Comparison of ENCODE assay signal across 23 mouse cellular contexts in the genomic region with DNA sequence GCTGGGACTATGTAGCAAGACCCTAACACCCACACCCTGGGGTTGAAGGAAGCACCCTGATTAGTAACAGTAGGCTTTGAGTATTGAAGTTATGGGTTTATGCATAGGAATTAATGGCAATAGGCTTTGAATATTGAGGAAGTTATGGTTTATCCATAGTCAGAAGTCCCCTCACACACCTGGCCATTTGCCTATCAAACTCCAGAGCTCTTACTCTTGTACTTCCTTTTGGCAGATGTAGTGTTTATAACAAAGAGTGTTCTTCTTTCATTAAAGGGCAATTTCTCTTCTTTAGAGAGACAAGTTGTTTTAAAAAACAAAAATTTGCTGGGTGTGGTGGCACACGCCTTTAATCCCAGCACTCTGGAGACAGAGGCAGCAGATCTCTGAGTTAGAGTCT.
"Had no signal": no experiment of that assay in that cellular context is flagged by ENCODE, and none has a peak within 500 bp of the region (broad histone marks: within the 10 kb centered on the region; RNA-seq: fewer than 3 reads in every experiment).

No protein-coding gene starts in this region.

- ATAC-seq: hindbrain, postnatal 0 days; intestine, embryonic 16.5 days had no signal

- H3K4me2 ChIP-seq: heart, embryonic 11.5 days; heart, embryonic 13.5 days; heart, embryonic 15.5 days; hindbrain, embryonic 13.5 days; hindbrain, embryonic 15.5 days; kidney, embryonic 15.5 days; limb, embryonic 13.5 days; limb, embryonic 15.5 days had no signal

- H3K27me3 ChIP-seq: heart, embryonic 13.5 days; heart, embryonic 15.5 days; hindbrain, embryonic 13.5 days; hindbrain, embryonic 15.5 days; kidney, embryonic 15.5 days; limb, embryonic 13.5 days; limb, embryonic 15.5 days had no signal

- H3K4me1 ChIP-seq: heart, embryonic 15.5 days; hindbrain, embryonic 13.5 days; hindbrain, embryonic 15.5 days; kidney, embryonic 15.5 days; limb, embryonic 13.5 days; limb, embryonic 15.5 days had no signal

- H3K4me3 ChIP-seq: heart, adult 2 months; heart, embryonic 13.5 days; heart, embryonic 15.5 days; hindbrain, embryonic 13.5 days; hindbrain, embryonic 15.5 days; kidney, embryonic 15.5 days; layer of hippocampus, adult 2 months; left cerebral cortex, adult 2 months; limb, embryonic 13.5 days; limb, embryonic 15.5 days had no signal

- DNase-seq: gastrocnemius, postnatal 14 days; gastrocnemius, postnatal 36 days; heart, adult 2 months; heart, postnatal 14 days; heart, postnatal 36 days; kidney, adult 11 months; kidney, adult 2 months; kidney, adult 9 months; kidney, postnatal 25 days; kidney, postnatal 4 days had no signal

- H3K9ac ChIP-seq: heart, embryonic 13.5 days; heart, embryonic 15.5 days; hindbrain, embryonic 13.5 days; hindbrain, embryonic 15.5 days; kidney, embryonic 15.5 days; limb, embryonic 13.5 days; limb, embryonic 15.5 days had no signal

- H3K36me3 ChIP-seq: heart, embryonic 15.5 days; hindbrain, embryonic 13.5 days; hindbrain, embryonic 15.5 days; kidney, embryonic 15.5 days; limb, embryonic 13.5 days; limb, embryonic 15.5 days had no signal

- H3K27ac ChIP-seq: heart, adult 2 months; heart, embryonic 13.5 days; heart, embryonic 15.5 days; hindbrain, embryonic 13.5 days; hindbrain, embryonic 15.5 days; hindbrain, postnatal 0 days; kidney, embryonic 15.5 days; kidney, postnatal 0 days; layer of hippocampus, adult 2 months; left cerebral cortex, adult 2 months; limb, embryonic 13.5 days; limb, embryonic 15.5 days had no signal

- H3K9me3 ChIP-seq: heart, embryonic 13.5 days; heart, embryonic 15.5 days; hindbrain, embryonic 13.5 days; hindbrain, embryonic 15.5 days; kidney, embryonic 15.5 days; limb, embryonic 13.5 days; limb, embryonic 15.5 days had no signal
